Mouse (Mus musculus): Measurements from ENCODE around the gene Fgfr2. TPM values are rescaled to one million over a fixed set of nuclear protein-coding genes. Genes with fewer than 3 reads are reported as not detected.

The Fgfr2 gene
- polyA plus RNA-seq, 1 experiment from 2014 or later = 24.9 TPM

DNA sequence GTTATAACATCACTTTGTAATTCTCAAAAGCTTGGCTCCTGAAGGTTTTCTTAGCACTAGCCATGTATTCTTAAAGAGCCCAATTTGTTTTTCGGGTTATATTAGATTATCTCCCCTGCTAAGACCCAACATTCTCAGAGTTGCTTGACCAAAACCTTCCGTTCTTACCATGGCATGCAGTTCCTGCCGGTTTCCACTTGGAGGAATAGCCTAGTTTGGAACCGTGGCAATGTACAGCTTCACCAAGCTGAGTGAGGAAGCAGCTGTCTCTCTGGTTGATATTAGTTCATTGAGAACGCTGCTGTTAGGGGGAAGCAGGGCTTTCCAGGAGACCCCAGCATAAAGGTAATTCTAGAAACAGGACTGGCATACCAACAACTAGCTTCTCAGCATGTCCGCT lies 1547.9 kb downstream of the Fgfr2 start:
- WGBS (ENCODE audit: insufficient replicate concordance) = 79% methylated on average over 6 of the region's 6 CpGs
- ATAC-seq (replicated peaks; ENCODE audit: insufficient number of reproducible peaks, low FRiP score, low TSS enrichment) = no peak
- Histone ChIP-seq H3K27ac (ENCODE audit: low read depth, low read length) (no peak overlapping the region), H3K9ac (ENCODE audit: low read depth, low read length) (no peak overlapping the region), H3K4me2 (no peak overlapping the region), H3K9me3 (replicated peaks; ENCODE audit: control insufficient read depth, low read length) (no peaks in the 10 kb centered on the region), H3K4me1 (ENCODE audit: control insufficient read depth, insufficient read depth, low read length) (no peaks in the 10 kb centered on the region), H3K36me3 (ENCODE audit: control insufficient read depth, insufficient read depth, low read length) (peaks cover 15% of the 10 kb centered on the region), H3K4me3 (ENCODE audit: low read depth, low read length) (no peak overlapping the region), H3K27me3 (ENCODE audit: control insufficient read depth, insufficient read depth, low read length) (no peaks in the 10 kb centered on the region)

DNA sequence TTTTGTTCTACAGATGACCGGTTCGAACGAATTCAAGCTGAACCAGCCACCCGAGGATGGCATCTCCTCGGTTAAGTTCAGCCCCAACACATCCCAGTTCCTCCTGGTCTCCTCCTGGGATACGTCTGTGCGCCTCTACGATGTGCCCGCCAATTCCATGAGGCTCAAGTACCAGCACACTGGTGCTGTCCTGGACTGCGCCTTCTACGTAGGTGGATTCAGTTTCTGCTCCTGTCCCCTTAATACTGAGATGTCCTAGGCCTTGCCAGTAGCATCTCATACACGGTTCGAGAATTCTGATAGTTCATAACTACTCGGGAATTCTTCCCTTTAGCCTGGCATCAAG lies 1562.5 kb downstream of the Fgfr2 start:
- H3K9ac ChIP-seq (ENCODE audit: low read depth, low read length) = peak overlapping the region; percentile 96
- WGBS (ENCODE audit: insufficient replicate concordance) = 1% methylated on average over 14 of the region's 14 CpGs
- ATAC-seq (replicated peaks; ENCODE audit: insufficient number of reproducible peaks, low FRiP score, low TSS enrichment) = peak; percentile 55
- H3K9me3 ChIP-seq (replicated peaks; ENCODE audit: control insufficient read depth, low read length) = no peaks in the 10 kb centered on the region
- peak overlapping the region; percentile 77 for H3K4me3 ChIP-seq (ENCODE audit: low read depth, low read length)
- peaks cover 28% of the 10 kb centered on the region for H3K27me3 ChIP-seq (ENCODE audit: control insufficient read depth, insufficient read depth, low read length)
- H3K4me2 ChIP-seq = peak overlapping the region; percentile 74
- peaks cover 4% of the 10 kb centered on the region for H3K4me1 ChIP-seq (ENCODE audit: control insufficient read depth, insufficient read depth, low read length)
- peaks cover 15% of the 10 kb centered on the region for H3K36me3 ChIP-seq (ENCODE audit: control insufficient read depth, insufficient read depth, low read length)
- H3K27ac ChIP-seq (ENCODE audit: low read depth, low read length) = peak overlapping the region; percentile 90; the same call in 1 of the 2 replicates

DNA sequence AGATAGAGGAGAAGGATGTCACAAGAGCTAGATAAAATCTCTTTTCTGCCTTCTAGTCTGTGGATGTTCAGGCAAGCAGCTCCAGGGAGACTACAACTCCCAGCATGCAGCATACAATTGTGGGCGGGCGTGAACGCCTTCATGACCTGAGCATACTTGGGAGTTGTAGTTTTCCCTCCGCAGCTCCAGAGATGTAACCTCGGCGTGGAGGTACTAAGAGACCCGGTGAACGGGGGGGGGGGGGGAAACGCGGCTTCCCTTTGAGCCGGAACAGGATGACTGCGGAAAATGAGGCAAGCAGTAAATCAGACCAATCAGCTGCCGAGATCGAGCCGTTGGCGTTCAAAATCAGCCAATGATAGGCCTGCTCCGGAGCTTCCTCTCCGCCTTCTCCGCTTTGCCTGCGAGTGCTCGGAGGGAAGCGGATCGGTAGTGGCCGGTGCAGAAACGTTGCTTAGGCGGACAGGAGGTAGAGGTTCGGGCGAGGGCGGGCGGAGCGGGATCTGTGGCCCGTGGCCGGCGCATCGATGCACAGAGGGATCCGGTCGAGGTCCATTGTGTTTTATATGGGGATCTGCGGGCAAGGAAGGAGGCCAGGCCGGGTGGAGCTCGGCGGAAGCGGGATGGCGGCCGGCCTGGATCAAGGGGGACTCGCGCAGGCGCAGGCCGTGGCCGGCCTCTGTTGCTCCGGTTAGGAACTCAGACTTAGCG lies 1563.0 kb downstream of the Fgfr2 start, which contains the start of gene Bub3:
Gene Bub3 (plus strand): TSS at position 237 of the 711 bp plus-strand sequence.
- Histone ChIP-seq H3K9ac (ENCODE audit: low read depth, low read length) (peak within 1 kb of the TSS; percentile 96), H3K36me3 (ENCODE audit: control insufficient read depth, insufficient read depth, low read length) (peaks cover 14% of the 10 kb centered on the region), H3K4me3 (ENCODE audit: low read depth, low read length) (peak within 1 kb of the TSS; percentile 77), H3K9me3 (replicated peaks; ENCODE audit: control insufficient read depth, low read length) (no peaks in the 10 kb centered on the region), H3K27ac (ENCODE audit: low read depth, low read length) (peak within 1 kb of the TSS; percentile 90), H3K4me1 (ENCODE audit: control insufficient read depth, insufficient read depth, low read length) (peaks cover 4% of the 10 kb centered on the region), H3K27me3 (ENCODE audit: control insufficient read depth, insufficient read depth, low read length) (peaks cover 34% of the 10 kb centered on the region), H3K4me2 (peak within 1 kb of the TSS; percentile 74)
- peak; percentile 91 for ATAC-seq (replicated peaks; ENCODE audit: insufficient number of reproducible peaks, low FRiP score, low TSS enrichment)
- WGBS (ENCODE audit: insufficient replicate concordance) = under 1% methylated on average over 47 of the region's 51 CpGs

DNA sequence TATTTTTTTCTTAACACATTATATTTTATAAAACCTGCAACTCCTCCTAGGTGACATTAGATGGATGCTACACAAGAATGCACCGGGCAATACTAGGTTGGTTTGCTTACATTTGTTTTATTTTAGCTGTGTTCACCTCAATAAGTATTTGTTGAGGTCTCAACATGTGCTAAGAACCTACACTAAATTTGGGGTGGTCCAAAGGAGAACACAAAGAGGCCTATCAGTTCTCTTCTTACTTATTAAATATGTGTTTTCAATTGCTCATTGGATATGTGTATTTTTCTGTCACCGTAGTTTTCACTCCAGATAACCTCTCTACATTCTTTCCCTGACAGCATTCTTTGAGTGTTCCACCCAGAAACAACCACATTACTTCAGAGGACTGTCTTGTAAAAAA lies 1565.4 kb downstream of the Fgfr2 start:
- H3K4me1 ChIP-seq (ENCODE audit: control insufficient read depth, insufficient read depth, low read length) = peaks cover 4% of the 10 kb centered on the region
- no peak overlapping the region for H3K4me2 ChIP-seq
- H3K9me3 ChIP-seq (replicated peaks; ENCODE audit: control insufficient read depth, low read length) = no peaks in the 10 kb centered on the region
- WGBS (ENCODE audit: insufficient replicate concordance) = 36% methylated on average over 2 of the region's 2 CpGs
- peaks cover 57% of the 10 kb centered on the region for H3K27me3 ChIP-seq (ENCODE audit: control insufficient read depth, insufficient read depth, low read length)
- ATAC-seq (replicated peaks; ENCODE audit: insufficient number of reproducible peaks, low FRiP score, low TSS enrichment) = no peak
- peaks cover 2% of the 10 kb centered on the region; the same call in 1 of the 2 replicates for H3K36me3 ChIP-seq (ENCODE audit: control insufficient read depth, insufficient read depth, low read length)
- H3K4me3 ChIP-seq (ENCODE audit: low read depth, low read length) = no peak overlapping the region
- no peak overlapping the region for H3K27ac ChIP-seq (ENCODE audit: low read depth, low read length)
- no peak overlapping the region for H3K9ac ChIP-seq (ENCODE audit: low read depth, low read length)

DNA sequence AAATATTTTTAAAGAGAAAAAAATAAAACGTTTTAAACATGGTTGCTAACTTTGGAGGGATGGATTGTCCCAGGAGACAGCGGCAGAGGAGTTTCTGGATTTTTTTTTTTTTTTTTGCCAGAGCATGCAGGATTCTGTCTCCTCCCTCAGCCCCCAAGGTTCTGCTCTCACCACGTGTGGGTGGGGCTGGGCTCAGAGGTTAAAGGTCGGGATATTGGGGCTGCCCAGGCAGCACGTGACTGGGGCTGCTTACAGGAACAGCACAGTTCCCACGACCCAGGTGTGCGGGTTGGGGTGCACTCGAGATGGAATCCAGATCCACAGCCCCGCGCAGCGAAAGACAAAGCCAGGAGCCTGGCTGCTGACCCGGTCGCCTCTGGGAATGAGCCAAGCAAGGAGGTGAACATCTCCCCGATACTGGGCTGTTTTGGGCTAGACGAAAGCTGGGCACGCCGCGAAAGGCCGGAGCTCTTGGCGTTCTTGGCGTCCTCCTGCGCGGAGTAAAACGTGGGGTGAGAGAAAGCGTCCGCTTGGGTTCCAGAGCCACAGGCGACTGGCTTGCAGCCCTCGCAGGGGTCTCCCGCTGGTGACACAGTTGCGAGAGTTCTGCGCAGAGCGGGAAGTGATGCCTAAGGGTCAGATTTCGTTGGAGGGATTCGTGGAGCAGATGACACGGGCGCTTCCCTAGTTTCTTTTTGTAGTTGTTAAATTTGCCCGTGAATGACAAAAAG lies 1566.4 kb downstream of the Fgfr2 start:
- H3K4me3 ChIP-seq (ENCODE audit: low read depth, low read length) = no peak overlapping the region; the same call in 1 of the 2 replicates
- H3K27me3 ChIP-seq (ENCODE audit: control insufficient read depth, insufficient read depth, low read length) = peaks cover 68% of the 10 kb centered on the region
- peak overlapping the region; percentile 31 for H3K4me2 ChIP-seq
- H3K27ac ChIP-seq (ENCODE audit: low read depth, low read length) = no peak overlapping the region
- no peak overlapping the region for H3K9ac ChIP-seq (ENCODE audit: low read depth, low read length)
- ATAC-seq (replicated peaks; ENCODE audit: insufficient number of reproducible peaks, low FRiP score, low TSS enrichment) = no peak
- peaks cover 4% of the 10 kb centered on the region for H3K4me1 ChIP-seq (ENCODE audit: control insufficient read depth, insufficient read depth, low read length)
- under 1% methylated on average over 37 of the region's 37 CpGs for WGBS (ENCODE audit: insufficient replicate concordance)
- H3K9me3 ChIP-seq (replicated peaks; ENCODE audit: control insufficient read depth, low read length) = no peaks in the 10 kb centered on the region
- H3K36me3 ChIP-seq (ENCODE audit: control insufficient read depth, insufficient read depth, low read length) = no peaks in the 10 kb centered on the region

DNA sequence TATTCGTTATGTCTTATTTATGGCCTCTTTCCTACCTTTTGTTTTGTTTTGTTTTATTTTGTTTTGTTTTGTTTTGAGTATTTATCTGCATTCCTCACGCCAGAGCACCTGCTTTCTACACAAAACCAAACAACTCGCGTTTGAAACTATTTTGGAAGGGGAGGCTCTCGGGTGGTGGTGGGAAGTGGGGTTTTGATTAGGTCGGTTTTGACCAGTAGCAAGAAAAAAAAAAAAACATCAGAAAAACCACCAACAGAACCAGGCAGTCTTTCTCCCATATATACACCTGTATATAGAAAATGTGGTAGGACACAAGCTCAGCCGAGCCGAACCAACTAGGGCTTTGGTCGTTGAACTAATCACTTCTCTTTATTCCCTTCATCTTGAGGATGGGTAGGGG lies 1567.0 kb downstream of the Fgfr2 start:
- Histone ChIP-seq H3K4me1 (ENCODE audit: control insufficient read depth, insufficient read depth, low read length) (peaks cover 1% of the 10 kb centered on the region), H3K27me3 (ENCODE audit: control insufficient read depth, insufficient read depth, low read length) (peaks cover 74% of the 10 kb centered on the region), H3K4me2 (no peak overlapping the region; the same call in 1 of the 2 replicates), H3K9ac (ENCODE audit: low read depth, low read length) (no peak overlapping the region), H3K4me3 (ENCODE audit: low read depth, low read length) (peak overlapping the region; percentile 20; the same call in 1 of the 2 replicates), H3K36me3 (ENCODE audit: control insufficient read depth, insufficient read depth, low read length) (no peaks in the 10 kb centered on the region), H3K9me3 (replicated peaks; ENCODE audit: control insufficient read depth, low read length) (no peaks in the 10 kb centered on the region), H3K27ac (ENCODE audit: low read depth, low read length) (no peak overlapping the region)
- ATAC-seq (replicated peaks; ENCODE audit: insufficient number of reproducible peaks, low FRiP score, low TSS enrichment) = no peak
- WGBS (ENCODE audit: insufficient replicate concordance) = under 1% methylated on average over 9 of the region's 9 CpGs

DNA sequence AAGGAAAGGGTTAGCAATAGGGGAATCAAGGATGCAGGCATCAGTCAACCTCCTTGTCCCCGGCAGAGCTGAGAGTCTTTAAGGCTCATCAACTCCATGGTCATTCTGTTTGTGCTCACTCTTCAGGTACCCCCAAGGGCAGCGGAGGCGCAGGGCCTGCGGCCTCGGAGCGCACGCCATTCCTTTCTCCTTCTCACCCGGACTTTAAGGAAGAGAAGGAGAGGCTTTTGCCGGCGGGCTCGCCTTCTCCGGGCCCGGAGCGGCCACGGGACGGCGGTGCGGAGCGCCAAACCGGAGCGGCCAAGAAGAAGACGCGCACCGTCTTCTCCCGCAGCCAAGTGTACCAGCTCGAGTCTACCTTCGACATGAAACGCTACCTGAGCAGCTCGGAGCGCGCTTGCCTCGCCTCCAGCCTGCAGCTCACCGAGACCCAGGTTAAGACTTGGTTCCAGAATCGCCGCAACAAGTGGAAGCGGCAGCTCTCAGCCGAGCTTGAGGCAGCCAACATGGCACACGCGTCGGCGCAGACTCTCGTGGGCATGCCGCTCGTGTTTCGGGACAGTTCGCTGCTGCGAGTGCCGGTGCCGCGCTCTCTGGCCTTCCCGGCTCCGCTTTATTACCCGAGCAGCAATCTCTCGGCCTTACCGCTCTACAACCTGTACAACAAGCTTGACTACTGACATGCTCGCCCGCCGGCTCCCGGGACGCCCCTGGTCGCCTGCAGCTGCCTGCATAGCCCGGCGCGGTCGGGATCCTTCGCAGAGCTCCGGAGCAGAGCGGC lies 1567.7 kb downstream of the Fgfr2 start:
- H3K9ac ChIP-seq (ENCODE audit: low read depth, low read length) = no peak overlapping the region
- H3K36me3 ChIP-seq (ENCODE audit: control insufficient read depth, insufficient read depth, low read length) = no peaks in the 10 kb centered on the region
- H3K4me3 ChIP-seq (ENCODE audit: low read depth, low read length) = peak overlapping the region; percentile 20; the same call in 1 of the 2 replicates
- WGBS (ENCODE audit: insufficient replicate concordance) = under 1% methylated on average over 67 of the region's 68 CpGs
- H3K27me3 ChIP-seq (ENCODE audit: control insufficient read depth, insufficient read depth, low read length) = peaks cover 80% of the 10 kb centered on the region
- ATAC-seq (replicated peaks; ENCODE audit: insufficient number of reproducible peaks, low FRiP score, low TSS enrichment) = no peak
- no peak overlapping the region for H3K27ac ChIP-seq (ENCODE audit: low read depth, low read length)
- H3K4me2 ChIP-seq = peak overlapping the region; percentile 54
- H3K4me1 ChIP-seq (ENCODE audit: control insufficient read depth, insufficient read depth, low read length) = no peaks in the 10 kb centered on the region
- H3K9me3 ChIP-seq (replicated peaks; ENCODE audit: control insufficient read depth, low read length) = no peaks in the 10 kb centered on the region

Data from heart, embryonic 11.5 days (tissue).